Mouse (Mus musculus): ENCODE results near the gene Milr1.
"Not testable (repeated sequence)": the region's sequence is repeated elsewhere in the genome, so short reads cannot be mapped to it uniquely, and the experiment has no call there.

Milr1 gene

DNA sequence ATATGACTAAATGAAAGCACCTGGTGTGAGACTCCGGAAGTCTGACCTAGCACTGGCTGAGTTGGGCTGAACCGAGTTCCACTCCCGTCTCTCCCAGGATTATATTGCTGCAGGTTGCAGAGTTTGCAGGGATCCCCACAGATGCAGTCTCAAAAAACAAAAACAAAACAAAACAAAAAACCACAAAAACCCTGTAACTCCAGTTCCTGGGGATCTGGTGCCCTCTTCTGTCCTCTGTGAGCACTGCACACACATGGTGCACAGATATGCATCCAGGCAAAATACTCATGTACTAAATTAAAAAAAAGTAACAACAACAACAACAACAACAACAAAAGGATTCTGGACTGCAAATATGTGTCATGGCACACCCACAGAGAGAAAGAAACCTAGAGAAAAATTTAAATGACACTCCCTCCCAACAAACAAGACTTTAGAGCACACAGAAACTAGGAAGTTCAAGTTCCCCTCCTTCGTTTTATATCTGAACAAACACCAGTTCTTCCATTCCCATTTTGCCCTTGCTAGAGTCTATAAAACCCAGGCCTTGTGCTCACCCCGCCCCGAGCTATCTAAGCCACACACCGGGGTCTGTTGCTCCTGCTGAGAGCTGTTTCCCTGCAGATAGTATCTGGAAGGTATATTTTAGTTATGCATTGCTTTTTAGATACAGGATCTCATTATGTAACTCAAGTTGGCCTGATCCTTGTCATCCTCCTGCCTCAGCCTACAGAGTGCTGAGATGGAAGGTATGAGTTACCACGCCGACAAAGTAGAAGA is 19.4 kb downstream of the Milr1 start:
- DNase-seq (ENCODE audit: low read depth in 1 of 2, low spot score in 2 of 2), result no peak

DNA sequence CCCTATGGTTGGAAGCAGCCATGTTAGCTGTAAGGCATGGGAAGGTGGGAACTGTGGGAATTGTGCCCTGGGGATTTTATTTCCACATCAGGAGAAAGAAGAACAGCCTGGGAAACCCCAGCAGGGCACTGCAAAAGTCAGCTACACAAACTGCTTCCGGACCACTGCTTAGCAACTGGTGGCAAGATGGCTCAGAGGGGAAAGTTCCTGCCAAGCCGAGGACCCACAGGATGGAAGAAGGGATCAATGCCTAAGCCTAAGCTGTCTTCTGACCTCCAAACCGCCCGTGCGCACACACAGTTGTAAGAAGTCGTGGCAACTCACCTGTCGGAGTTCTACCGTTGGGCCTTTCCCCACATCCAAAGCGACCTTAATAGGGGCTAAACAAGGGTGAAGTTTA is 22.0 kb downstream of the Milr1 start:
- DNase-seq (ENCODE audit: low read depth in 1 of 2, low spot score in 2 of 2), result no peak

DNA sequence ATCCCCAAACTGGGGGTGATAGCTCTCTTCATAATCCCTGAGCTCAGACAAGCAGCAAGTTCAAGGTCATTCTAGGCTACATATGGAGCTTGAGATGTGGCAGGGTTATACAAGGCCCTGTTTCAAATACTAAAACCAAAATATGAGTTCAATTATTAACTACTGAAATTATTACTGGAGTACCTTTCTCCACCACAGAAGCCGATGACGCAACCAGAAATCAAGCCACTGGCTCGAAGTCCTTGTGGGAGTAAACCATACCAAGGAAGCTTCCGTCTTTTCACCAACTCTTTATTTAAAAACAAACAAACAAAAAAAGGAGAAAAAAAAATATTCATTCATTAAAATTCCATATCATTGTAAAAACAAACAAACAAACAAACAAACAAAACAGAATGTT is 25.9 kb downstream of the Milr1 start:
- no peak for DNase-seq (ENCODE audit: low read depth in 1 of 2, low spot score in 2 of 2)

DNA sequence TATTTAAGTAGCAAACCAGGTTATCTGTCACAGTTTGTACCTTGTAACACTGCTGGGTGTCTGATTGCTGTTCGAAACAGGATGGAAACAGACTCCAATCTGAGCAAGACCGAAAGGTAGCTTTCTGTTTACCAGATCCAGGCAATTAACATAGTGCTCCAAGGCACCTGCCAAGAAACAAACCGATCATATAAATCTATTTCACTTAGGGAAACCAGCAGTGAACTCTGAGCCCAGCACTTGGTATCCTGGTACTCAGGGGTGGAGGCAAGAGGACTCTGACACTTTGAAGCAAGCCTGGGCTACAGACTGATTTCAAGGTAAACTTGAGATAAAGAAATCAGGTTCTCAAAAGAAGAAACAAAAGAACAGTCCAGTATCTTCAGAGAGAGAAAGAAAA is 26.4 kb downstream of the Milr1 start:
- DNase-seq (ENCODE audit: low read depth in 1 of 2, low spot score in 2 of 2), result no peak

DNA sequence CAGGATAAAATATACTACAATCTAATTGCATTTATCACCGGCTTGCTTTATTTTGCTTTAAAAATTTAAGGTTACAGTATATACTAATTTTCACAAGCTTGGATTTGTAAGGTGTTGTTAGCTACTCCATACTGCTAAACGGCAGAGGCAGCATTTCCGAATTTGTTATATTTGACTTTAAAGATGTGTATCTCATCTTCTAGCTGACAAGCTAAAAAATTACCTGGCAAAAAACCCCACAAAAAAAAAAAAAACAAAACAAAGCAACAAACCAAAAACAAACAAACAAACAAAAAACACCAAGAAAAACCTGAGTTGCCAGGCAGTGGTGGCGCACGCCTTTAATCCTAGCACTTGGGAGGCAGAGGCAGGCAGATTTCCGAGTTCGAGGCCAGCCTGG is 27.1 kb downstream of the Milr1 start:
- DNase-seq (ENCODE audit: low read depth in 1 of 2, low spot score in 2 of 2), result no peak

DNA sequence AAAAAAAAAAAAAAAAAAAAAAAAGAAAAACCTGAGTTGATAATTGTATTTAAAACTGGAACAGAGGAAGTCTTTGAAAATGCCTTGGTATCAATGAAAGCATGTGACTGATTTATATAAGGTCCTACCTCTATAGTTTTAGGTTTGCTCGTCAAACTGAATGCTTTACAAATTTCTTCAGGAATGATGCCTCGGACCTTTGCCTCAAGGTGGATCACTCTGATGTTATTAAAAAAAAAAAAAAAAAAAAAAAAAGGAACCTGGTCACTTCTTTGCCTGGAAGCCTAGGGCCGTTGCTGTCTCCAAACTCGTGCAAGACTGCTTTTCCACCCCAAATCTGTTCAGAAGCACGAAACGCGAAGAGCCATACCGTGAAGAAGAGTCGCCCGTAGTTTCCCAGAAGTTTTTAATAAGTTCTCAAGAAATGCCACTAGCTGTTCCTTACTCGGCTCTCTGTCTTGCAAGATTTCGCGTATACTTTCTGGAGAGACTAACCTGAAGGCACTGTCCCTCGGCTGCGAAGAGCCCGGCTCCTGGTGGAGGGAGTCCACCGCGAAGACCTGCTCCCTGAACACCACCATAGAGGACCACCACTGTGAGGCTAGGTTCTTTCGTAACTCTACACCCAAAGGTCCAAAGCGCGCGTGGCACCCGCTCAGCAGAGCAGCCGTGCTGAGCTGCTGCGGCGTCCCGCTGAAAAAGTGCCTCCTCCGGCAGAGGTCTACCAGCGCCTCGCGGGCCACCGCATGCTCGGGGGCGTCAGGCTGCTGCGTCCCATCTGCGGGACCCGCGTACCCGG is 27.8 kb downstream of the Milr1 start:
- no peak for DNase-seq (ENCODE audit: low read depth in 1 of 2, low spot score in 2 of 2)

DNA sequence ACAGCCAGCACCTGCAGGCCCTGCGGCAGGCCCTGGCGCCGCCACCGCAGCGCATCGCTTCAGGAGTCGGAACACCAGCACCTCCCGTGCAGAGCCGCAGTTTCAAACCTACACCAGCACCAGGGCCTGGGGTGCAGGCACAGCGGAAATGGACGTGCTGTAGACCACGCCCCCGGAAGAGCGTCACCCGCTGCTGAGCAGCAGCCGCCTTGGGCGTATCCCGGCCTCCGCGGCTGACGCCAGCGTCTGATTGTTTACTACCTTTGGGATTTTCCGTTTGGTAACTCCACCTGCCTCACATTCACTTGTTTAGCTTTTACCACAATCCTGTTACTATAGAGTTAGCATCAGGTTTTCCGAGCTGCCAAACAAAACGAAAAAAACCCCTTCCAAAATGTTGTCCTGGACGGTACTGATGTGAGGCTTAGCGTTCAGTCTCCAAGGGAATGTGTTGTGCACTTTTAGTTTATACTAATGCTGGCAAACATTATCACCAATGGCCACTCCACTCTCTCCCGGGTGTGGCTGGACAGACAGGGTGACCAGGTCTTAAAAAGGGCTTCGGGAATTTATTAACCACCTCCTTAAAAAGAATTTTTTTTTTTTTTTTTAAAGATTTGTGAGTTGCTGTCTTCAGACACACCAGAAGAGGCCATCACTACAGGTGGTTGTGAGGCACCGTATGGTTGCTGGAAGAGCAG is 28.5 kb downstream of the Milr1 start, which contains the start of gene Polg2:
Polg2 (minus strand) TSS at position 150 of the 701 bp plus-strand sequence.
- peak; percentile 79 to 87 for DNase-seq (ENCODE audit: low read depth in 1 of 2, low spot score in 2 of 2)

DNA sequence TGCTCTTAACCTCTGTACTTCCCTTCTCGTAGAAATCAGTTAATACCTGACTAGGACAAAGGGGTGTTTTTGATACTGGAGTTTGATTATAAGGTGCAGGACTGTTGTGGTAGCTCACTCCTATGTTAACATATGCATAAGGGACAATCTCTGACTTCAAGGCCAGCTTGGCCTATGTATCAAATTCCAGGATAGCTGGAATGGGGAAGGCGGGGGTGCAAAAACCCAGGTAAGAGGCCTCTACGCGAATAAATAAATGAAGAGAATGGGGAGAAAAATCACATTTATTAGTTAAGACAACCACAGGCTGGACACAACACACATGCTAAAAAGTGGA is 29.0 kb downstream of the Milr1 start:
- no peak for DNase-seq (ENCODE audit: low read depth in 1 of 2, low spot score in 2 of 2)

DNA sequence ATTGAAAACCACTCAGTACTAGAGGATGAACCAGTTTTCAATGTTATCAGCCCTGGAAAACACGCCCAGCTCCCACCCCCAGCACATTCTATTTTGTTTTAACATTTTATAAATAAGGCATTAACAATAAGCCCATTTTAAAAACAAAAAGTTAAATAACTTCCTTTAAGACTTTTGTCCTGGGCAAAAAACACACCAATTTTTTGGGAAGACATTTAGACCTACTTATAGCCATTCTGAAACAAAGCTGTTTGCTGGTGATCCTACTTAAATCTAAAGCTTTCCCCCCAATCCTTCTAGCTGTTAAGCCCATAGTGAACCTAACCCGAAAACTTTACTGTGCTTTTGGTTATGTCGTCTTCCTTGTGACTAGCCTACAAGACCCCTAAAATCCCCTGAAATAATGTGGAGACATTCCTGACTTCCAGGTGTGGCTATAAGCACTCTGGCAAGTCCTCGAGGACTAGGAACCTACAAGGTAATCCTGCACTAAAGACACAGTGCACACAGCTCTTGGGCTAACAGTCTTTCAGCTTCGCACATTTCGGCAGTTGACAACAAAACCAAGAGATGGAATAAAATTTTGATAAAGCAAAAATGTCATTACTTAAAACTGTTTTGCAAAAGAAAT is 29.7 kb downstream of the Milr1 start:
- DNase-seq (ENCODE audit: low read depth in 1 of 2, low spot score in 2 of 2), result no peak

DNA sequence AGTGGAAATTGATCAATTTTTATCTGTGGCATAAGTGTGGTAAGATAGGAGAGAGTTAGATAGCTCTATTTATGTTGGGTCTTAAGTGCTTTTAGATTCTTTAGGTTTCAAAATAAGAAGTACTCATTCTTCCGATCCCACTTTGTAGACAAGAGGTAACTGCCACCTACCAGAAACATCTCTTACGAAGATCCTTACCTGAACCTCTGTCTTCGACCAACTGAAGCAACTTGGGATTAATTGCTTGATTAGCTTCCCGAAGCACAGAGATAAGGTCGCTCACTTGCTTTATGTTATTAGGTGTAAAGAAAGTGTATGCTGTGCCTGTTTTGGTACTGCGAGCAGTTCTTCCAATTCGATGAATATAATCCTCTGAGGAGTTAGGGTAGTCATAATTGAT is 31.2 kb downstream of the Milr1 start:
- not testable (repeated sequence) for DNase-seq (ENCODE audit: low read depth in 1 of 2, low spot score in 2 of 2)

DNA sequence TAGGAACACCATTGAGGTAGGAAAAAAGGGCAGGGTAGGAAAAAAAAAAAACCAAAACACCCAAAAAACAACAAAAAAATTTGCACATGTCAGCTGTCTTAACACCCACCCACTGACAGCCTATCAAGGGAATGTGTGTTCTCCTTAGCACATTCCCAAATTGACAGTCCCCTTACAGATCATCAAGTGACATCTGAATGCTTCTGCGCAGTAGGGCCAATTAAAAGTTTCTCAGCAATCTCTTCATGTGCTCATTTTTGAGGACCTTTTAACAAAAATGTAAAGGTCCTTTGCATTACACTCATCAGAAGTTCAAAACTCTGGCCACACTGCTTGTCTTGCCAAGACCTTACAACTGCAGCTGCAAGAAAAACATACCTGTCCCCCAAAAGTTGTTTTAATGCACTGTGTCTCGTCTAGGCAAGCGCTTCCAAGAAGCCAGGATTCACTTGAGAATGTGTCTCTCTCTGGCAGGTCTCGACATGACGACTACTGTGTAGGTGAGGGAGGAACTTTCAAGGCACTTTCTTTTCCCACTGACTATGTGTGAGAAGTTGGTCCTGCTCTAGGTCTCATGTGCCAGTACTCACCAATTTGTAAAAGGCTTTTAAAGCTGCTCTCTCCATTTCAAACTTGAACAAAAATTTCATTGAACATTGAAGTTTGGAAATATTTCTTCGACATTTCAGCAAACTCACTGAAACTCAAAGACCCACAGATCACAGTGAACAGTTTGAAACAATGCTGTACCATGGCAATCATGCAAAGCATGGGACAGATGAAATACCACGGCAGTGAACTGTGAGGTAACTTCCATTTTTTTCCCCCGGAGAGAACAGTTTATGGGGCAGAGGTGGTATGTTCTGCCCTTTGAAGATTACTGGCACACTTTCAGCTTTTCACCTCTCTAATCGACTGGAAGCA is 32.1 kb downstream of the Milr1 start:
- DNase-seq (ENCODE audit: low read depth in 1 of 2, low spot score in 2 of 2), result no peak

DNA sequence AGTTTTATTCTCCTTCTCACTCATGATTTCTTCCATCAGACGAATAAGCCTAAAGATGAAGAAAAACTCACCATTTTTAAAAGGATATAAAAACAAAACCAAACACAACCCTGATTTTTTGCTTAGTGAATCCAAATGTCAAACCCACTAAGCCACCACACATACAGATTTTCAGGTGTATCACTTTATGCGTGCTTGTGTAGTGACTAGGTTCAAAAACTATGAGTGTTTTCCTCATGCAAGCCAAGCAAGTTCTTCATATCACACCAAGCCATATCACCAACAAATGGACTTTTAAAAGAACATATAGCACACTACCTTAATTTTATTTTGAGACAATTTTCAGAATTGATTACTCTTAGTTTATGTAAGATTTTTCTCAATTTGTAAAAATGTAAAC is 33.5 kb downstream of the Milr1 start:
- DNase-seq (ENCODE audit: low read depth in 1 of 2, low spot score in 2 of 2), result no peak

DNA sequence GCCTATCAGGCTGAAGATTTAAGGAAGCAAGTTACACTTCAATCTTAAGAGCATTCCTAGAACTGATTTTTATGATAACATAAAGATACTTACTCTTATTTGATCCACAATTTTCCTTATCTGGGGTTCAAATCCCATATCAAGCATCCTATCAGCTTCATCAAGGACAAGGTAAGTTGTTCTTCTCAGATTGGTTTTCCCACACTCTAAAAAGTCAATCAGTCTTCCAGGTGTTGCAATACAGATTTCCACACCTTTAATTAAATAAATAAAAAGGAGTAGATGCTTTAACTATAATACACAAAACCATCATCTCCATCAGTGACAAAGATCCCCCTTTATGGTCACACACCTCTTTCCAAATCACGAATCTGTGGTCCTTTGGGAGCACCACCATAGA is 34.0 kb downstream of the Milr1 start:
- no peak for DNase-seq (ENCODE audit: low read depth in 1 of 2, low spot score in 2 of 2)

DNA sequence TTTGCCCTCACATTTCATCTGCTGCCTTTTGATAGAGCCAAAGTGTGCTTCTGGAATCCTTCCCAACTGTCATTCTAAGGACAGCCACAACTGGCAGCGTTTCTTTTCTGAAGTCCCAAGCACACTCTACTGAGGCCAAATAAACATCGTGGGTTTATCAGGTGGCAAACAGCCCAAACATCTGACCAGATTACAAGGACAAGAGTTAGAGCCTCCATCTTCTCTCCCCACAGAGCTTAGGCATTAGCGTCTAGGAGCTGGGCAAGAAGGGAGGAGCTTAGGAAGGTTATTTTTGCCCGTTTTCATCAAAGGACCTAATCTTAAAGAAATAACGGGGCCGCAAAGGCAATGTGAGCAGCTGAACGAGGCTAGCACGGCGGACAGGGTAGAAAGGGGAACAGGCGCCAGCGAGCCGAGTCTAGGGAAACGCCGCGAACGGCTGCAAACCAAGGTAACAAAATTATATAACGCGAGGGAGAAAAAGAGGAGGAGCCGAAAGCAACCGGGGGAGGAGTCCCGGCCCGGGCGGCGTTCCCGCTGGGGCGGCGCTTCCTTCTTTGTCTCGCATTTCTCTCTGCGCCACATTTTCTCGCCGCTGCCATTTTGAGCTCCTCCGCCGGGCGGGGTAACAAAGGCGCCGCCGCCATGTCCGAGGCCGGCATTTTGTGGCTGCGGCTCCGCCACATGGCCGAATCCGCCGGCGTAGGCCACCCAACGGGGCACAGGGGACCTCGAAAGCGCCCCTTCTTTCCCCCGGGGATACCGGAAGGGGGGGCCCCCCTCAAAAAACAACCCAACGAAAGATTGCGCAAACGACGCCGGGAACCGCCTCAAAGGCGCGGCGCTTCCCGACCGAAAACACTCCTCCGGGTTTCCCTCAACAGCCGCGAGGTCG is 36.4 kb downstream of the Milr1 start:
- peak; percentile 43 to 83 for DNase-seq (ENCODE audit: low read depth in 1 of 2, low spot score in 2 of 2)

DNA sequence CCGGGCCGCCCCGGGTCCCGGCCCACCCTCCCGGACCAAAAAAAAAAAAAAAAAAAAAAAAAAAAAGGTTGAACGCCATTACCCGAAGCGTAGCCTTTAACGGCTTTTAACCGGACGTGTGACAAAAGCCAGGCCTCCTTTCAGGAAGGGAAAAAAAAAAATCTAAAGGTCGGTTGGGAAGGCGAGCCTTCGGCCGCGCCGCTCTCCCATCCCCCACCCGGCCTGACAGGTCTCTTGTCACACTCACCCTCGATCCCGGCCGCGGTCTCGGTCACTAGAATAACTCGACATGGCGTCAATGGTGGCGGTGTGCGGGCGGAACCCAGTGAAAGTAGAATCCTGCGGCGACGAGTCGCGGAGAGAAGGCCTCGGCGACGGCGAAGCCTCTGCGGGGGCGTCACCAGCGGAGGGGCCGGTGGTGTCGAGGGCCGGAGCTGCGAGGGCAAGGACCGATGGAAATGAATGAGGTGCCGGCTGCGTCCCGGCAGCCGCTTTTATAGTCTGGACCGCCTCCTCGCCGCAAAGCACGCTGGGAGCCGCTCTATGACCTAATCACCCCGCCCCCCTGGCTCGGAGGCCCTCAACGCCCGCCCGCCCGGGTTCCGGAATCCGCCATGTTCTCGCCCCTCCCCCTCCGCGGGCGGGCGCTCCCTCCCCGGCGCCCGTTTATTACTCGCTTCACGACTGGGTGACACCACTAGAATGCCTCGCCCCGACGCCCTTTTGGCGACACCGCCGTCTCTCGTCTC is 37.2 kb downstream of the Milr1 start:
- DNase-seq (ENCODE audit: low read depth in 1 of 2, low spot score in 2 of 2), result peak; percentile 93 to 97

DNA sequence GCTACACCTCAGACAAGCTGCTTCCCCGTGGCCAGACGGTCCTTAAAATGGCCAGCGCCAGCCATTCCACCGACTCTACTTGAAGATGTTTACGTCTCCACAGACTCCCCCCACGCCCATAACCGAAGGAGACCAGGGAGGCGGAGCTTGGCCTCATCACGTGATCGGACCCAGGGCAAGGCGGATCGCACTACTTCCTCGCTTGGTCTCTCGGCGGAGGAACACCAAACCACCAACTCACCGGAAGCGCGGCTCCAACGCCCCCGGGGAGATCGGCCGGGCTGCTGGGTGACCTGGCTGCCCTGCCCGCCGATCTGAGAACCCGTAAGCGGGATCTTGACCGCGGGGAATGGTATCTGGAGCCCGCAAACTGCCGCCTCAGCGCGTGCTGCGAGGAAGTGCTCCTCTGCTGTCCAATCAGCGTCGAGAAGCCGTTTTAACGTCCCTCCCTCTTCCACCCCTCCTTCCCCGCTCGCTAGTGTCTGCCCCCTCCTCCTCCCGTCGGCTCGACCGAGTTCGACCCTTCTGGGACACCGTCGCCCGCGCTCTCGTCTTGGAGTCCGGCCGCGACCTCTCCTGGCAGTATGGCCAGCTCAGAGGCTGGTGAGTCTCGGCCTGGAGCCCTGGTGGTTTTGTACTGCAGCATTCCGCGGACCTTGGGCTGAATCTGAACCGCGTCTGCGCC is 37.9 kb downstream of the Milr1 start, which contains the start of the genes Ddx5 and Cep95:
Ddx5 (minus strand) TSS at position 411 of the 685 bp plus-strand sequence.
Cep95 (plus strand) TSS at position 478 of the 685 bp plus-strand sequence.
- peak; percentile 96 to 99 for DNase-seq (ENCODE audit: low read depth in 1 of 2, low spot score in 2 of 2)

DNA sequence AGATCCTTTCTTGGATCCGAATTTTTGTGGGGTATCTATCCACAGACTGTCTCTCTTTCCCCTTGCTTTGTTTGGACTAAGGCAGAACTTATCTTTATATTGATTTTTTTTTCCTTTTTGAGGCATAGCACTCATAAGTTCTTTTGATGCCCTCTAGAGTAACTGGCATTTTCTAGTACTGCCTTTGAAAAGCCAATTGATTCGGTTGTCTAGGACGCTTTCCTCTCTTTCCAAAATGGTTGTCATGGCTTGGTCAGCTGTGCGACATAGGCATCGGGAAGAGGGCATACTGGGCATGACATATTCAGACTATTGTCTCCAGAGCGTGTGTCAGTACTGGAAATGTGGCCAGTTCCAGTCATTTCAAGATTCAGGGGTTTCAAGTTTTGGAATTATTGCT is 38.6 kb downstream of the Milr1 start:
- no peak for DNase-seq (ENCODE audit: low read depth in 1 of 2, low spot score in 2 of 2)

DNA sequence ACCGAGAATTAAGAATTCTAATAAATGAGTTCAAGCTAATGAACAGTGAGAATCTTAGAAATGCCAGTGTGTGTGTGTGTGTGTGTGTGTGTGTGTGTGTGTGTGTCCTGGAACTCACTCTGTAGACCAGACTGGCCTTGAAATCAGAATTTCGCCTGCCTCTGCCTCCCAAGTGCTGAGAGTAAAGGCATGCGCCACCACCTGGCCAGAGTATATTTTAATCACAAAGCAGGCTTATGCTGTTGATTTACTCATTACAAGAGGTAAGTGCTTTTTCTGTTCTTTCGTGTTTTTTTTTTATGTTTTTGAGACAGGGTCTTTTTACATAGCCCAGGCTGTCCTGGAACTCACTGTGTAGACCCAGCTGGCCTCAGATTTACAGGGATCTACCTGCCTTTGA is 42.8 kb downstream of the Milr1 start:
- DNase-seq (ENCODE audit: low read depth in 1 of 2, low spot score in 2 of 2), result no peak
